Mouse (Mus musculus) CH12.LX (cell line): ENCODE results near the gene Msh5. TPM values are rescaled to one million over a fixed set of nuclear protein-coding genes. Genes with fewer than 3 reads are reported as not detected.

Source experiments
- DNase-seq: peaks from one replicate; pipeline ENCODE4 v3.0.0-alpha.2; 2013; ENCODE audit errors: extremely low read depth
- H3K27ac ChIP-seq: 2 replicates; pipeline ENCODE4 v1.5.1; 2012; ENCODE audit warnings: low read depth, mild to moderate bottlenecking, control low read depth, moderate library complexity; ENCODE audit not compliant: insufficient read depth
- H3K27me3 ChIP-seq: replicated peaks from 2 replicates; pipeline ENCODE3; 2012; ENCODE audit warnings: inconsistent platforms
- H3K36me3 ChIP-seq, 2 experiments: replicated peaks in 1 of 2; 2 replicates each; pipeline versions ENCODE3 to v1.6.1; 2012; ENCODE audit warnings: inconsistent platforms in 1 of 2, low read length in 1 of 2, mild to moderate bottlenecking in 1 of 2, mixed read lengths in 1 of 2, moderate library complexity in 1 of 2; ENCODE audit not compliant: control insufficient read depth in 1 of 2, insufficient read depth in 1 of 2
- H3K4me1 ChIP-seq, 2 experiments: 2 replicates each; pipeline ENCODE4 v1.6.1; 2012; ENCODE audit warnings: inconsistent platforms in 1 of 2, moderate library complexity in 1 of 2; ENCODE audit not compliant: insufficient read depth in 2 of 2, control insufficient read depth in 1 of 2
- H3K4me2 ChIP-seq: 2 replicates; pipeline ENCODE4 v1.6.1; 2012; ENCODE audit warnings: low read depth, mild to moderate bottlenecking, control low read depth; ENCODE audit not compliant: poor library complexity, insufficient read depth, severe bottlenecking
- H3K4me3 ChIP-seq, 3 experiments: fragments of 150-350 bp in 1 of 3; sonication (generic) in 1 of 3; replicated peaks in 1 of 3; 2 replicates each; pipeline versions ENCODE3 to v1.5.1; 2011 to 2012; ENCODE audit warnings: low read depth in 2 of 3, low read length in 2 of 3, mild to moderate bottlenecking in 2 of 3, moderate library complexity in 2 of 3, control low read depth in 1 of 3, improper control_type of control experiment in 1 of 3, inconsistent platforms in 1 of 3, mixed read lengths in 1 of 3; ENCODE audit not compliant: poor library complexity in 1 of 3
- H3K79me2 ChIP-seq: replicated peaks from 2 replicates; pipeline ENCODE4 v1.6.1; 2012; ENCODE audit warnings: mild to moderate bottlenecking, moderate library complexity; ENCODE audit not compliant: control insufficient read depth, poor library complexity, insufficient read depth, severe bottlenecking; ENCODE audit errors: extremely low read depth
- H3K9ac ChIP-seq: 2 replicates; pipeline ENCODE4 v1.6.1; 2012; ENCODE audit warnings: low read depth, mild to moderate bottlenecking, control low read depth, moderate library complexity; ENCODE audit not compliant: insufficient read depth
- H3K9me3 ChIP-seq: replicated peaks from 2 replicates; pipeline ENCODE3; 2012; ENCODE audit warnings: low read length, inconsistent platforms, mixed read lengths
- BHLHE40 ChIP-seq: IDR thresholded peaks from 2 replicates; pipeline ENCODE4 v1.6.1; 2011; ENCODE audit warnings: mild to moderate bottlenecking, low read depth, low read length, improper control_type of control experiment
- CHD1 ChIP-seq: IDR thresholded peaks from 2 replicates; pipeline ENCODE4 v1.6.1; 2012; ENCODE audit warnings: low read depth, low read length, improper control_type of control experiment, inconsistent platforms
- CHD2 ChIP-seq: IDR thresholded peaks from 2 replicates; pipeline ENCODE4 v1.6.1; 2011; ENCODE audit warnings: low read length, improper control_type of control experiment
- CTCF ChIP-seq, 2 experiments: IDR thresholded peaks in 1 of 2; conservative IDR thresholded peaks in 1 of 2; 2 replicates each; pipeline ENCODE4 v1.5.1; 2011 to 2012; ENCODE audit warnings: low read depth in 2 of 2, low read length in 2 of 2, improper control_type of control experiment in 1 of 2, inconsistent platforms in 1 of 2, mild to moderate bottlenecking in 1 of 2, moderate library complexity in 1 of 2
- E2F4 ChIP-seq: IDR thresholded peaks from 2 replicates; pipeline ENCODE4 v1.6.1; 2011; ENCODE audit warnings: low read depth, low read length, improper control_type of control experiment; ENCODE audit not compliant: insufficient replicate concordance
- ELF1 ChIP-seq: IDR thresholded peaks from 2 replicates; pipeline ENCODE4 v1.6.1; 2014; ENCODE audit warnings: low read depth, mild to moderate bottlenecking, inconsistent platforms, low read length, improper control_type of control experiment
- EP300 ChIP-seq: IDR thresholded peaks from 2 replicates; pipeline ENCODE4 v1.6.1; 2011; ENCODE audit warnings: low read length, improper control_type of control experiment
- ETS1 ChIP-seq: conservative IDR thresholded peaks from 2 replicates; pipeline ENCODE4 v1.6.1; 2012; ENCODE audit warnings: low read depth, mild to moderate bottlenecking, inconsistent platforms, low read length, improper control_type of control experiment, moderate library complexity
- GABPA ChIP-seq: IDR thresholded peaks from 2 replicates; pipeline ENCODE4 v1.6.1; 2012; ENCODE audit warnings: low read depth, low read length, improper control_type of control experiment, inconsistent platforms; ENCODE audit not compliant: insufficient replicate concordance
- HCFC1 ChIP-seq: IDR thresholded peaks from 2 replicates; pipeline ENCODE4 v1.6.1; 2012; ENCODE audit warnings: low read depth, mild to moderate bottlenecking, inconsistent platforms, low read length, improper control_type of control experiment
- IRF4 ChIP-seq: IDR thresholded peaks from 2 replicates; pipeline ENCODE4 v1.6.1; 2014; ENCODE audit warnings: low read depth, mild to moderate bottlenecking, inconsistent platforms, low read length, improper control_type of control experiment
- JUN ChIP-seq: IDR thresholded peaks from 2 replicates; pipeline ENCODE4 v1.6.1; 2011; ENCODE audit warnings: low read depth, mild to moderate bottlenecking, low read length, improper control_type of control experiment, moderate library complexity; ENCODE audit not compliant: insufficient read depth
- JUND ChIP-seq: conservative IDR thresholded peaks from 2 replicates; pipeline ENCODE4 v1.6.1; 2011; ENCODE audit warnings: low read depth, low read length, improper control_type of control experiment
- KAT2A ChIP-seq: IDR thresholded peaks from 2 replicates; pipeline ENCODE4 v1.6.1; 2012; ENCODE audit warnings: low read length, improper control_type of control experiment, inconsistent platforms; ENCODE audit not compliant: insufficient replicate concordance
- MAFK ChIP-seq: IDR thresholded peaks from 2 replicates; pipeline ENCODE4 v1.6.1; 2011; ENCODE audit warnings: low read length, improper control_type of control experiment; ENCODE audit not compliant: insufficient replicate concordance
- MAX ChIP-seq: IDR thresholded peaks from 2 replicates; pipeline ENCODE4 v1.6.1; 2011; ENCODE audit warnings: low read length, improper control_type of control experiment
- MAZ ChIP-seq: IDR thresholded peaks from 2 replicates; pipeline ENCODE4 v1.6.1; 2012; ENCODE audit warnings: low read depth, mild to moderate bottlenecking, inconsistent platforms, low read length, improper control_type of control experiment, moderate library complexity
- MEF2A ChIP-seq: IDR thresholded peaks from 2 replicates; pipeline ENCODE4 v1.6.1; 2014; ENCODE audit warnings: low read depth, mild to moderate bottlenecking, inconsistent platforms, low read length, improper control_type of control experiment, borderline replicate concordance
- MXI1 ChIP-seq: IDR thresholded peaks from 2 replicates; pipeline ENCODE4 v1.6.1; 2011; ENCODE audit warnings: mild to moderate bottlenecking, low read depth, low read length, improper control_type of control experiment
- MYC ChIP-seq: IDR thresholded peaks from 2 replicates; pipeline ENCODE4 v1.6.1; 2011; ENCODE audit warnings: low read depth, mild to moderate bottlenecking, improper control_type of control experiment, low read length
- NELFE ChIP-seq: IDR thresholded peaks from 2 replicates; pipeline ENCODE4 v1.6.1; 2011; ENCODE audit warnings: low read depth, low read length, improper control_type of control experiment
- NRF1 ChIP-seq: IDR thresholded peaks from 2 replicates; pipeline ENCODE4 v1.6.1; 2014; ENCODE audit warnings: low read depth, mild to moderate bottlenecking, inconsistent platforms, low read length, improper control_type of control experiment, moderate library complexity
- PAX5 ChIP-seq: IDR thresholded peaks from 2 replicates; pipeline ENCODE4 v1.6.1; 2012; ENCODE audit warnings: low read length, inconsistent platforms, mixed read lengths
- POLR2A ChIP-seq: IDR thresholded peaks from 2 replicates; pipeline ENCODE4 v1.6.1; 2011; ENCODE audit warnings: low read depth, mild to moderate bottlenecking, improper control_type of control experiment, low read length
- POLR2AphosphoS2 ChIP-seq: IDR thresholded peaks from 2 replicates; pipeline ENCODE4 v1.6.1; 2011; ENCODE audit warnings: low read depth, low read length, improper control_type of control experiment
- RAD21 ChIP-seq: IDR thresholded peaks from 2 replicates; pipeline ENCODE4 v1.6.1; 2011; ENCODE audit warnings: low read depth, mild to moderate bottlenecking, low read length, improper control_type of control experiment, moderate library complexity
- RCOR1 ChIP-seq: conservative IDR thresholded peaks from 2 replicates; pipeline ENCODE4 v1.6.1; 2012; ENCODE audit warnings: low read depth, mild to moderate bottlenecking, inconsistent platforms, low read length, improper control_type of control experiment
- SIN3A ChIP-seq: IDR thresholded peaks from 2 replicates; pipeline ENCODE4 v1.6.1; 2012; ENCODE audit warnings: low read length, improper control_type of control experiment, inconsistent platforms
- SMC3 ChIP-seq: IDR thresholded peaks from 2 replicates; pipeline ENCODE4 v1.6.1; 2011; ENCODE audit warnings: low read depth, low read length, improper control_type of control experiment
- TBP ChIP-seq: conservative IDR thresholded peaks from 2 replicates; pipeline ENCODE4 v1.6.1; 2011; ENCODE audit warnings: low read depth, low read length, improper control_type of control experiment
- TCF12 ChIP-seq: IDR thresholded peaks from 2 replicates; pipeline ENCODE4 v1.6.1; 2014; ENCODE audit warnings: low read depth, mild to moderate bottlenecking, inconsistent platforms, low read length, improper control_type of control experiment
- UBTF ChIP-seq: IDR thresholded peaks from 2 replicates; pipeline ENCODE4 v1.6.1; 2012; ENCODE audit warnings: low read depth, mild to moderate bottlenecking, inconsistent platforms, low read length, improper control_type of control experiment, moderate library complexity
- USF1 ChIP-seq: IDR thresholded peaks from 2 replicates; pipeline ENCODE4 v1.6.1; 2014; ENCODE audit warnings: low read depth, mild to moderate bottlenecking, inconsistent platforms, low read length, improper control_type of control experiment
- USF2 ChIP-seq: conservative IDR thresholded peaks from 2 replicates; pipeline ENCODE4 v1.6.1; 2011; ENCODE audit warnings: low read depth, low read length, improper control_type of control experiment
- ZC3H11A ChIP-seq: IDR thresholded peaks from 2 replicates; pipeline ENCODE4 v1.6.1; 2012; ENCODE audit warnings: low read depth, mild to moderate bottlenecking, inconsistent platforms, low read length, improper control_type of control experiment
- ZKSCAN1 ChIP-seq: IDR thresholded peaks from 2 replicates; pipeline ENCODE4 v1.6.1; 2012; ENCODE audit warnings: low read depth, inconsistent platforms, low read length, improper control_type of control experiment, borderline replicate concordance
- ZMIZ1 ChIP-seq: IDR thresholded peaks from 2 replicates; pipeline ENCODE4 v1.6.1; 2012; ENCODE audit warnings: low read depth, mild to moderate bottlenecking, inconsistent platforms, low read length, improper control_type of control experiment
- ZNF384 ChIP-seq: IDR thresholded peaks from 2 replicates; pipeline ENCODE4 v1.6.1; 2012; ENCODE audit warnings: low read depth, low read length, improper control_type of control experiment, inconsistent platforms
- dilution Hi-C: fragments of 300-500 bp; cut with MboI; formaldehyde crosslinking; loops from 2 replicates; pipeline ENCODE4 v1.14.3; 2020; ENCODE audit warnings: low sequenced_read_pairs; ENCODE audit not compliant: extremely low pct_unique_long_range_greater_than_20kb, extremely low pct_ligation_motif_present
- in situ Hi-C: fragments of 300-500 bp; cut with MboI; formaldehyde crosslinking; loops from 3 replicates; pipeline ENCODE4 v1.14.3; 2019; ENCODE audit warnings: low sequenced_read_pairs, low pct_ligation_motif_present, low pct_unique_long_range_greater_than_20kb, mixed read lengths
- polyA plus RNA-seq: library from polyadenylated mRNA; unstranded; fragments of >175 nt; gene quantifications from 2 replicates; pipeline ENCODE4 v1.2.1, GENCODE M21; 2012; ENCODE audit warnings: low read depth; ENCODE audit not compliant: insufficient read length
- total RNA-seq, 2 experiments: library from RNA; depleted of rRNA; stranded (reverse); fragments of 300-350 nt in 1 of 2; fragments of >200 nt in 1 of 2; gene quantifications; 2 replicates each; pipeline ENCODE4 v1.2.3; 2012 to 2014

Gene Msh5
- total and polyA plus RNA-seq, 3 experiments = 6.1 to 13.1 (median 10.6) TPM

GRCm38 (mm10) chr17:35000717-35001451 lies 45.7 kb downstream of the Msh5 start, which contains the start of gene Vars:
Gene Vars, plus strand, starts transcription at chr17:35000987.
- Histone ChIP-seq H3K9me3 (peaks cover 36% of the 10 kb centered on the region), H3K9ac (peak within 1 kb of the TSS; percentile 100), H3K4me3 (peak within 1 kb of the TSS; percentile 84 to 94 (median 86)), H3K27ac (peak within 1 kb of the TSS; percentile 100), H3K27me3 (no peaks in the 10 kb centered on the region), H3K79me2 (peaks cover 35% of the 10 kb centered on the region), H3K36me3 (peaks cover 49 to 59% of the 10 kb centered on the region in 2 experiments), H3K4me1 (peaks cover 5 to 8% of the 10 kb centered on the region in 2 experiments; a peak in 2 of 4 replicates), H3K4me2 (peak within 1 kb of the TSS; percentile 30)
- in situ Hi-C loops (no loop called here), dilution Hi-C loops (no loop called here)
- TF ChIP-seq POLR2A (peak; percentile 78), RAD21 (no peak), SIN3A (peak; percentile 69), TBP (peak; percentile 50; the same call in 1 of the 2 replicates), KAT2A (0 out of 2 replicates have a peak, but pooled peaks have one; percentile 57), RCOR1 (no peak; the same call in 1 of the 2 replicates), ZNF384 (no peak), HCFC1 (peak; percentile 64), UBTF (peak; percentile 87), EP300 (no peak), CHD2 (no peak; the same call in 1 of the 2 replicates), IRF4 (no peak; the same call in 1 of the 2 replicates), USF1 (no peak; the same call in 1 of the 2 replicates), MEF2A (peak; percentile 43), GABPA (no peak), ZC3H11A (no peak), BHLHE40 (peak; percentile 80), NELFE (peak; percentile 82), JUND (no peak), MAZ (no peak), NRF1 (peak; percentile 77), ELF1 (peak; percentile 64; the same call in 1 of the 2 replicates), MAFK (no peak), JUN (no peak), MYC (peak; percentile 83; the same call in 1 of the 2 replicates), TCF12 (peak; percentile 54), MXI1 (peak; percentile 96), MAX (peak; percentile 92), ZMIZ1 (peak; percentile 78), POLR2AphosphoS2 (no peak), ZKSCAN1 (no peak), CTCF (conservative IDR thresholded peaks at IDR 0.05 in 1 of 2, IDR thresholded peaks at IDR 0.05 in 1 of 2; ENCODE audit: low read depth in 2 of 2, low read length in 2 of 2) (no peak), SMC3 (no peak), USF2 (no peak; the same call in 1 of the 2 replicates), ETS1 (no peak), E2F4 (peak; percentile 90), CHD1 (no peak), PAX5 (no peak)
- peak; percentile 82 for DNase-seq
